Mouse (Mus musculus): ENCODE data around the gene Aspg.

DNA sequence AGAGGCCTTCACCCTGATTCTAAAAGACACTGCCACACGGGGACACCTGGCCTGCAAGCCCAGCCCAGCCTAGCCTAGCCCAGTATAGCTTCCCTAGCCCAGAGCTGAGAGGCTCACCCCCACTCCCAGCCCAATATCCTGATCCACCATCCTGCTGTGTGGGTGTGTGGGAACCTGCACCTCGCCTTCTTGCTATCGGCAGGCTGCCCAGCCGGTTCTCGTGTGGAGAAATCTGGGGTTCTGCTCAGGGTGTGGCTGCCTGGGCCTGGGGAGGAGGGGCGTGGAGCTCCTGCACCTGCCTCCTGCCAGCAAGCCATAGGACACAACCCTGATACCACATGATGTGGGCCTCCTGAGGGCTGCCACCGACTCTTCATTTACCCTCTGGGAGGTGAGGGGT lies 11.2 kb downstream of the Aspg start:
- TF ChIP-seq CTCF (conservative IDR thresholded peaks at IDR 0.05; ENCODE audit: low read length), result no peak
- TF ChIP-seq NANOG (IDR thresholded peaks at IDR 0.05; ENCODE audit: borderline replicate concordance, low read length), result no peak

Data from E14TG2a.4 (cell line).